Mouse (Mus musculus) ES-Bruce4 (cell line): ENCODE data around the gene Fam227b. TPM values are rescaled to one million over a fixed set of nuclear protein-coding genes. Genes with fewer than 3 reads are reported as not detected.

Experiments
- H3K27ac ChIP-seq: 2 replicates; pipeline ENCODE4 v1.5.1; 2012; ENCODE audit warnings: low read length, inconsistent platforms; ENCODE audit not compliant: insufficient read depth
- H3K27me3 ChIP-seq: 2 replicates; pipeline ENCODE4 v1.6.1; 2012; ENCODE audit warnings: mild to moderate bottlenecking, low read length, inconsistent platforms; ENCODE audit not compliant: control insufficient read depth, poor library complexity, insufficient read depth, severe bottlenecking
- H3K36me3 ChIP-seq: 2 replicates; pipeline ENCODE4 v1.6.1; 2012; ENCODE audit warnings: inconsistent platforms, mild to moderate bottlenecking, low read length, moderate library complexity; ENCODE audit not compliant: control insufficient read depth, poor library complexity, insufficient read depth, severe bottlenecking
- H3K4me1 ChIP-seq: one replicate; pipeline ENCODE4 v1.8.1; 2011; ENCODE audit warnings: low read length; ENCODE audit not compliant: control insufficient read depth, insufficient read depth
- H3K4me3 ChIP-seq: 2 replicates; pipeline ENCODE4 v1.5.1; 2011; ENCODE audit warnings: low read depth, mild to moderate bottlenecking, low read length
- H3K9ac ChIP-seq: 2 replicates; pipeline ENCODE4 v1.6.1; 2012; ENCODE audit warnings: low read depth, mild to moderate bottlenecking, inconsistent platforms; ENCODE audit not compliant: poor library complexity, severe bottlenecking
- H3K9me3 ChIP-seq: replicated peaks from 2 replicates; pipeline ENCODE4 v1.6.1; 2012; ENCODE audit warnings: mild to moderate bottlenecking, low read length, inconsistent platforms; ENCODE audit not compliant: control insufficient read depth, poor library complexity, insufficient read depth, severe bottlenecking
- CTCF ChIP-seq: IDR thresholded peaks from one replicate; pipeline ENCODE4 v1.8.1; 2011; ENCODE audit warnings: low read depth, low read length
- EP300 ChIP-seq: IDR thresholded peaks from 2 replicates; pipeline ENCODE4 v1.6.1; 2011; ENCODE audit warnings: low read depth, low read length; ENCODE audit not compliant: insufficient read depth
- POLR2A ChIP-seq: IDR thresholded peaks from one replicate; pipeline ENCODE4 v1.8.1; 2011; ENCODE audit warnings: low read length; ENCODE audit not compliant: insufficient read depth
- polyA plus RNA-seq: library from polyadenylated mRNA; stranded (reverse); fragments of >200 nt; gene quantifications from 2 replicates; pipeline ENCODE4 v1.2.4, GENCODE M21; 2011; ENCODE audit warnings: low read depth; ENCODE audit not compliant: missing spikeins, insufficient read depth, insufficient read length

Fam227b gene
- not detected in 2 replicates for polyA plus RNA-seq

- TF ChIP-seq CTCF (no peak), EP300 (no peak), POLR2A (peak; percentile 24)
- Histone ChIP-seq H3K36me3 (peaks cover 3% of the 10 kb centered on the region), H3K27ac (no peak within 1 kb of the TSS), H3K9ac (peak within 1 kb of the TSS; percentile 70), H3K4me3 (peak within 1 kb of the TSS; percentile 85), H3K9me3 (no peaks in the 10 kb centered on the region), H3K27me3 (no peaks in the 10 kb centered on the region; the same call in 1 of the 2 replicates), H3K4me1 (no peaks in the 10 kb centered on the region)
Measured at GRCm38 (mm10) chr2:126151855-126152571, at the start of gene Fam227b, which contains the start of gene Dtwd1. Gene Fam227b (minus strand): TSS chr2:126152004. Gene Dtwd1 (plus strand): TSS chr2:126152141.

- no peaks in the 10 kb centered on the region for H3K4me1 ChIP-seq
- no peaks in the 10 kb centered on the region; the same call in 1 of the 2 replicates for H3K27me3 ChIP-seq
- no peak overlapping the region for H3K27ac ChIP-seq
- no peak overlapping the region for H3K4me3 ChIP-seq
- no peaks in the 10 kb centered on the region for H3K36me3 ChIP-seq
- TF ChIP-seq CTCF (no peak), POLR2A (no peak), EP300 (no peak)
- H3K9me3 ChIP-seq, result no peaks in the 10 kb centered on the region
- H3K9ac ChIP-seq, result no peak overlapping the region
Measured at GRCm38 (mm10) chr2:126198971-126199370, 47.2 kb upstream of the Fam227b start.

GRCm38 (mm10) chr2:126195631-126196356 lies 44.0 kb upstream of the Fam227b start:
- Histone ChIP-seq H3K4me3 (no peak overlapping the region), H3K4me1 (no peaks in the 10 kb centered on the region), H3K9ac (no peak overlapping the region), H3K27ac (no peak overlapping the region), H3K9me3 (no peaks in the 10 kb centered on the region), H3K27me3 (no peaks in the 10 kb centered on the region; the same call in 1 of the 2 replicates), H3K36me3 (no peaks in the 10 kb centered on the region)
- TF ChIP-seq EP300, result no peak
- no peak for TF ChIP-seq POLR2A
- no peak for TF ChIP-seq CTCF

GRCm38 (mm10) chr2:126192129-126192528 lies 40.3 kb upstream of the Fam227b start:
- no peaks in the 10 kb centered on the region for H3K4me1 ChIP-seq
- H3K9me3 ChIP-seq, result no peaks in the 10 kb centered on the region
- H3K27me3 ChIP-seq, result no peaks in the 10 kb centered on the region; the same call in 1 of the 2 replicates
- H3K9ac ChIP-seq, result no peak overlapping the region
- H3K36me3 ChIP-seq, result no peaks in the 10 kb centered on the region
- TF ChIP-seq CTCF (no peak), POLR2A (no peak), EP300 (no peak)
- no peak overlapping the region for H3K4me3 ChIP-seq
- H3K27ac ChIP-seq, result no peak overlapping the region

- no peaks in the 10 kb centered on the region; the same call in 1 of the 2 replicates for H3K27me3 ChIP-seq
- H3K27ac ChIP-seq, result no peak overlapping the region
- TF ChIP-seq POLR2A, result no peak
- no peak for TF ChIP-seq EP300
- TF ChIP-seq CTCF, result no peak
- H3K9ac ChIP-seq, result no peak overlapping the region
- no peaks in the 10 kb centered on the region for H3K4me1 ChIP-seq
- H3K36me3 ChIP-seq, result no peaks in the 10 kb centered on the region
- no peaks in the 10 kb centered on the region for H3K9me3 ChIP-seq
- no peak overlapping the region for H3K4me3 ChIP-seq
Measured at GRCm38 (mm10) chr2:126191306-126191705, 39.5 kb upstream of the Fam227b start.

GRCm38 (mm10) chr2:126171427-126171826 lies 19.6 kb upstream of the Fam227b start:
- no peaks in the 10 kb centered on the region for H3K36me3 ChIP-seq
- H3K27me3 ChIP-seq, result no peaks in the 10 kb centered on the region
- no peak overlapping the region for H3K9ac ChIP-seq
- TF ChIP-seq CTCF, result no peak
- TF ChIP-seq POLR2A, result no peak
- no peak for TF ChIP-seq EP300
- no peaks in the 10 kb centered on the region for H3K4me1 ChIP-seq
- no peaks in the 10 kb centered on the region for H3K9me3 ChIP-seq
- H3K27ac ChIP-seq, result no peak overlapping the region
- H3K4me3 ChIP-seq, result no peak overlapping the region
